Comparison of ENCODE assay signal across 27 mouse cellular contexts in the genomic region with DNA sequence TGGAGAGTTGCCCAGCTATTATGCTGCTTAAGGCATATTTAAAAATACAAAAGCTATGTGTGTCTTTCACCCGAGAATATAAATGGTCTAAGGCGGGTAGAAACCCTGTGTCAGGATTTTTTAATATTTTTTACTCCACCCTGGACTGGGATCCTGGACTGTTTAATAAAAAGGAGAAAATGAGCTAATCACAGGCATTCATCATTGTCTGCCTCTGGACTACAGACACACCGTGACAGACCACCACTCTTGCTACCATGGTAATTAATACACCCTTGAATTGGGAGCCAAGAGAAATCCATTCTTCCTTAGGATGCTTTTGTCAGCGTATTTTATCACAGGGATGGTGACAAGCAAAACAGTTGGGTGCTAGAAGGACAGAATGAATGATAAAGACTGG. TPM values are rescaled to one million over a fixed set of nuclear protein-coding genes. Genes with fewer than 3 reads are reported as not detected.
A peak's percentile ranks its signal among the peaks of the same experiment; 100 is the strongest.
DNase-seq lines count a peak whose midpoint lies in the region; ATAC-seq lines count a peak whose summit lies in the region.
"Had no signal": no experiment of that assay in that cellular context is flagged by ENCODE, and none has a peak within 500 bp of the region (broad histone marks: within the 10 kb centered on the region; RNA-seq: fewer than 3 reads in every experiment).

No protein-coding gene starts in this region.

- H3K4me3 ChIP-seq in hindbrain, embryonic 15.5 days = no peak overlapping the region
- no peak overlapping the region for H3K4me3 ChIP-seq in hindbrain, embryonic 13.5 days
- H3K4me3 ChIP-seq in midbrain, embryonic 13.5 days (replicated peaks) = no peak overlapping the region
- H3K4me3 ChIP-seq in midbrain, embryonic 16.5 days (ENCODE audit: low read depth, low read length) = no peak overlapping the region
- H3K4me3 ChIP-seq: embryonic facial prominence, embryonic 12.5 days; embryonic facial prominence, embryonic 15.5 days; gastrocnemius, adult 2 months; heart, embryonic 12.5 days; heart, embryonic 15.5 days; intestine, embryonic 15.5 days had no signal

- WGBS in hindbrain, embryonic 15.5 days = 32% methylated on average over 4 of the region's 4 CpGs
- 32% methylated on average over 4 of the region's 4 CpGs for WGBS in hindbrain, embryonic 13.5 days
- WGBS in midbrain, embryonic 13.5 days = 26% methylated on average over 4 of the region's 4 CpGs
- 27% methylated on average over 4 of the region's 4 CpGs for WGBS in midbrain, embryonic 16.5 days

- no peak overlapping the region for H3K4me2 ChIP-seq in hindbrain, embryonic 15.5 days
- H3K4me2 ChIP-seq in hindbrain, embryonic 13.5 days = no peak overlapping the region
- H3K4me2 ChIP-seq in midbrain, embryonic 13.5 days (replicated peaks) = no peak overlapping the region
- H3K4me2 ChIP-seq in midbrain, embryonic 16.5 days (ENCODE audit: low read length) = no peak overlapping the region
- H3K4me2 ChIP-seq: embryonic facial prominence, embryonic 12.5 days; embryonic facial prominence, embryonic 15.5 days; heart, embryonic 12.5 days; heart, embryonic 15.5 days; intestine, embryonic 15.5 days had no signal

- no peaks in the 10 kb centered on the region for H3K36me3 ChIP-seq in hindbrain, embryonic 15.5 days
- H3K36me3 ChIP-seq in hindbrain, embryonic 13.5 days = no peaks in the 10 kb centered on the region
- no peaks in the 10 kb centered on the region for H3K36me3 ChIP-seq in midbrain, embryonic 13.5 days
- H3K36me3 ChIP-seq in midbrain, embryonic 16.5 days (ENCODE audit: control insufficient read depth, insufficient read depth, low read length) = no peaks in the 10 kb centered on the region
- H3K36me3 ChIP-seq: embryonic facial prominence, embryonic 12.5 days; embryonic facial prominence, embryonic 15.5 days; heart, embryonic 12.5 days; heart, embryonic 15.5 days; intestine, embryonic 15.5 days had no signal

- H3K9me3 ChIP-seq in hindbrain, embryonic 15.5 days = no peaks in the 10 kb centered on the region
- H3K9me3 ChIP-seq in hindbrain, embryonic 13.5 days = no peaks in the 10 kb centered on the region
- no peaks in the 10 kb centered on the region for H3K9me3 ChIP-seq in midbrain, embryonic 13.5 days
- no peaks in the 10 kb centered on the region for H3K9me3 ChIP-seq in midbrain, embryonic 16.5 days (replicated peaks; ENCODE audit: control insufficient read depth, low read length, poor library complexity, severe bottlenecking)
- H3K9me3 ChIP-seq: embryonic facial prominence, embryonic 12.5 days; embryonic facial prominence, embryonic 15.5 days; heart, embryonic 12.5 days; heart, embryonic 15.5 days; intestine, embryonic 15.5 days had no signal

- no peak overlapping the region for H3K9ac ChIP-seq in hindbrain, embryonic 15.5 days
- no peak overlapping the region for H3K9ac ChIP-seq in hindbrain, embryonic 13.5 days
- no peak overlapping the region for H3K9ac ChIP-seq in midbrain, embryonic 13.5 days (replicated peaks)
- no peak overlapping the region for H3K9ac ChIP-seq in midbrain, embryonic 16.5 days (ENCODE audit: low read depth, low read length)
- H3K9ac ChIP-seq: embryonic facial prominence, embryonic 12.5 days; embryonic facial prominence, embryonic 15.5 days; forebrain, postnatal 0 days; heart, embryonic 12.5 days; heart, embryonic 15.5 days; intestine, embryonic 15.5 days had no signal

- no peak overlapping the region for H3K27ac ChIP-seq in hindbrain, embryonic 15.5 days (replicated peaks)
- no peak overlapping the region for H3K27ac ChIP-seq in hindbrain, embryonic 13.5 days
- no peak overlapping the region for H3K27ac ChIP-seq in midbrain, embryonic 13.5 days
- no peak overlapping the region for H3K27ac ChIP-seq in midbrain, embryonic 16.5 days (ENCODE audit: low read length)
- H3K27ac ChIP-seq: embryonic facial prominence, embryonic 12.5 days; embryonic facial prominence, embryonic 15.5 days; gastrocnemius, adult 2 months; heart, embryonic 15.5 days; intestine, embryonic 15.5 days had no signal

- no peaks in the 10 kb centered on the region for H3K4me1 ChIP-seq in hindbrain, embryonic 15.5 days (replicated peaks)
- H3K4me1 ChIP-seq in hindbrain, embryonic 13.5 days (replicated peaks) = 0 out of 2 replicates have a peak, but pooled peaks cover 5% of the 10 kb centered on the region
- peaks cover 4% of the 10 kb centered on the region; the same call in 1 of the 2 replicates for H3K4me1 ChIP-seq in midbrain, embryonic 13.5 days (replicated peaks)
- peaks cover 2% of the 10 kb centered on the region; the same call in 1 of the 2 replicates for H3K4me1 ChIP-seq in midbrain, embryonic 16.5 days (ENCODE audit: control insufficient read depth, insufficient read depth, low read length)
- H3K4me1 ChIP-seq: embryonic facial prominence, embryonic 12.5 days; embryonic facial prominence, embryonic 15.5 days; heart, embryonic 12.5 days; heart, embryonic 15.5 days; intestine, embryonic 15.5 days had no signal

- peak; percentile 22 for DNase-seq in embryo, embryonic 10 days (ENCODE audit: low spot score)
- no peak for DNase-seq in embryo, embryonic 9.5 days (ENCODE audit: extremely low spot score)
- DNase-seq in embryo, embryonic 11 days = peak; percentile 13
- DNase-seq in thymus, postnatal 25 days = no peak
- DNase-seq: adrenal gland, adult 8-10 months; adrenal gland, postnatal 25 days; cerebellum, adult 18-20 months; cerebellum, adult 9-10 months; cerebellum, postnatal 14 days; forebrain, postnatal 0 days; gastrocnemius, adult 2 months; gastrocnemius, postnatal 25 days; heart, adult 18-20 months; heart, postnatal 10 days; heart, postnatal 36 days had no signal

- H3K27me3 ChIP-seq in hindbrain, embryonic 15.5 days = no peaks in the 10 kb centered on the region
- H3K27me3 ChIP-seq in hindbrain, embryonic 13.5 days = no peaks in the 10 kb centered on the region
- H3K27me3 ChIP-seq in midbrain, embryonic 13.5 days = no peaks in the 10 kb centered on the region
- no peaks in the 10 kb centered on the region for H3K27me3 ChIP-seq in midbrain, embryonic 16.5 days (ENCODE audit: control insufficient read depth, insufficient read depth, low read depth, low read length)
- H3K27me3 ChIP-seq: embryonic facial prominence, embryonic 12.5 days; embryonic facial prominence, embryonic 15.5 days; heart, embryonic 12.5 days; heart, embryonic 15.5 days; intestine, embryonic 15.5 days had no signal

- ATAC-seq in hindbrain, embryonic 15.5 days (ENCODE audit: low FRiP score, low read depth) = 0 out of 2 replicates have a peak, but pooled peaks have one; percentile 45
- ATAC-seq in hindbrain, embryonic 13.5 days (ENCODE audit: low FRiP score) = no peak
- ATAC-seq in midbrain, embryonic 13.5 days = 0 out of 2 replicates have a peak, but pooled peaks have one; percentile 50
- ATAC-seq in midbrain, embryonic 16.5 days = no peak
- ATAC-seq: activated CD4-positive, CD25-positive, alpha-beta regulatory T cell, adult 4 months; forebrain, embryonic 14.5 days; hindbrain, embryonic 16.5 days; intestine, embryonic 15.5 days had no signal

RNA-seq across cellular contexts. Expression of gene Bard1, which starts 14.3 kb away (rescaled TPM):
- 0.67 and 0.69 TPM in 2 replicates for polyA plus RNA-seq in hindbrain, embryonic 15.5 days (2015; fragmentation: Nextera tagmentation; extraction: Ambion mirVana)
- polyA plus RNA-seq in hindbrain, embryonic 13.5 days (2015; fragmentation: Nextera tagmentation; extraction: Ambion mirVana) = 0.88 and 1.1 TPM in 2 replicates
- polyA plus RNA-seq in midbrain, embryonic 13.5 days (2015; fragmentation: Nextera tagmentation; extraction: Ambion mirVana) = 1.0 and 1.1 TPM in 2 replicates
- polyA plus RNA-seq in midbrain, embryonic 16.5 days (2015; fragmentation: Nextera tagmentation; extraction: Ambion mirVana) = 0.46 and 0.66 TPM in 2 replicates

Comparison
In these comparisons a context has a peak if more than half of its experiments do, and no peak if none do; other contexts are left out.
1. DNase-seq: peak in embryo, embryonic 10 days (single experiment) and embryo, embryonic 11 days (single experiment); none in embryo, embryonic 9.5 days (single experiment) and thymus, postnatal 25 days (single experiment).
2. ATAC-seq: peak in hindbrain, embryonic 15.5 days (single experiment) and midbrain, embryonic 13.5 days (single experiment); none in hindbrain, embryonic 13.5 days (single experiment) and midbrain, embryonic 16.5 days (single experiment).